Mouse (Mus musculus): ENCODE results near the gene Cnnm4.

Cnnm4 gene

GRCm38 (mm10) chr1:36545845-36546600, 74.6 kb downstream of the Cnnm4 start:
- no peak for DNase-seq

GRCm38 (mm10) chr1:36546888-36547471, 75.6 kb downstream of the Cnnm4 start, which contains the start of gene Ankrd39:
Ankrd39 (minus strand) TSS chr1:36547445.
- peak; percentile 99 for DNase-seq

GRCm38 (mm10) chr1:36547981-36548598, 76.7 kb downstream of the Cnnm4 start:
- no peak for DNase-seq

- DNase-seq, result no peak
These were observed 77.4 kb downstream of the Cnnm4 start for GRCm38 (mm10) chr1:36548771-36549170.

- DNase-seq, result no peak
These were observed 78.1 kb downstream of the Cnnm4 start for GRCm38 (mm10) chr1:36549491-36549890.

- no peak for DNase-seq
These were observed 78.8 kb downstream of the Cnnm4 start for GRCm38 (mm10) chr1:36550075-36550863.

- DNase-seq, result no peak
These were observed 80.5 kb downstream of the Cnnm4 start for GRCm38 (mm10) chr1:36551904-36552303.

GRCm38 (mm10) chr1:36552506-36552905, 81.1 kb downstream of the Cnnm4 start:
- DNase-seq, result no peak

- no peak for DNase-seq
These were observed 83.4 kb downstream of the Cnnm4 start for GRCm38 (mm10) chr1:36554633-36555399.

- peak; percentile 49 for DNase-seq
These were observed 84.5 kb downstream of the Cnnm4 start for GRCm38 (mm10) chr1:36555798-36556395.

GRCm38 (mm10) chr1:36556553-36557456, 85.4 kb downstream of the Cnnm4 start:
- peak; percentile 90 for DNase-seq

GRCm38 (mm10) chr1:36557457-36558011, 86.1 kb downstream of the Cnnm4 start:
- DNase-seq, result no peak

All from layer of hippocampus, adult 9-11 months (tissue).